Mouse (Mus musculus): ENCODE measurements at regions not wholly inside any gene's neighbourhood (a gene's known extent, or its start where the extent isn't known, plus 50 kb on each side); places are given as distances from the start of the nearest gene placed in this dataset.

DNA sequence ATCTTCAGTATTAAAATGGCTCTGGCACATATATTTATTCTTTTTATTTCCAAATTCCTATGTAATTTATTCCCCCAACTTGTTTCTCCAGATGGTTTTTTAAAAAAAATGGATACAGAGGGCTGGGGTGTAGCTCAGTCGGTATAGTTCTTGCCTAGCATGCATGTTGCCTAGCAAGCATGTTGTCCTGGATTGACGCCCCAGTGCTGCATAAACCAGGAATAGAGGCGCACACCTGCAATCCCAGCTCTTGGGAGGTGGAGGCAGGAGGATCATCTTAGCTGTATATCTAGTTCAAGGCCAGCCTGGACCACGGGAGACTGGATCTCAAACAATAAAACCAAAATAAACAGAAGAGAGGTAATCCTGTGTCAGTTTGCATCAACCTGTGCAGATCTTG is 183.5 kb upstream of the Jmjd1c start:
- 87% methylated on average over 4 of the region's 4 CpGs for WGBS

GRCm38 (mm10) chr10:66913187-66913586 is 182.7 kb upstream of the Jmjd1c start:
- Histone ChIP-seq H3K4me1 (ENCODE audit: control insufficient read depth, insufficient read depth, insufficient read length) (peaks cover 7% of the 10 kb centered on the region; the same call in 1 of the 2 replicates), H3K36me3 (ENCODE audit: control insufficient read depth, insufficient read depth, low read length) (no peaks in the 10 kb centered on the region), H3K27ac (ENCODE audit: insufficient read depth, low read length) (no peak overlapping the region), H3K27me3 (ENCODE audit: control insufficient read depth, insufficient read depth, low read length) (no peaks in the 10 kb centered on the region), H3K4me3 (ENCODE audit: extremely low read depth, insufficient read depth, insufficient read length) (no peak overlapping the region)
- WGBS = 85% methylated on average over 14 of the region's 14 CpGs
- TF ChIP-seq POLR2A (IDR thresholded peaks at IDR 0.05; ENCODE audit: low read depth, low read length) (no peak), CTCF (IDR thresholded peaks at IDR 0.05; ENCODE audit: extremely low read depth, insufficient read depth, insufficient read length, insufficient replicate concordance) (no peak)
- no peak for DNase-seq (ENCODE audit: low read depth in 1 of 2, low spot score in 2 of 2)

More for the DNA sequence above, 183.5 kb upstream of the Jmjd1c start:
- peaks cover 7% of the 10 kb centered on the region; the same call in 1 of the 2 replicates for H3K4me1 ChIP-seq (ENCODE audit: control insufficient read depth, insufficient read depth, insufficient read length)
- TF ChIP-seq CTCF (IDR thresholded peaks at IDR 0.05; ENCODE audit: extremely low read depth, insufficient read depth, insufficient read length, insufficient replicate concordance) = no peak
- H3K36me3 ChIP-seq (ENCODE audit: control insufficient read depth, insufficient read depth, low read length) = no peaks in the 10 kb centered on the region
- H3K27ac ChIP-seq (ENCODE audit: insufficient read depth, low read length) = no peak overlapping the region
- no peak for DNase-seq (ENCODE audit: low read depth in 1 of 2, low spot score in 2 of 2)
- H3K4me3 ChIP-seq (ENCODE audit: extremely low read depth, insufficient read depth, insufficient read length) = no peak overlapping the region
- no peaks in the 10 kb centered on the region for H3K27me3 ChIP-seq (ENCODE audit: control insufficient read depth, insufficient read depth, low read length)

DNA sequence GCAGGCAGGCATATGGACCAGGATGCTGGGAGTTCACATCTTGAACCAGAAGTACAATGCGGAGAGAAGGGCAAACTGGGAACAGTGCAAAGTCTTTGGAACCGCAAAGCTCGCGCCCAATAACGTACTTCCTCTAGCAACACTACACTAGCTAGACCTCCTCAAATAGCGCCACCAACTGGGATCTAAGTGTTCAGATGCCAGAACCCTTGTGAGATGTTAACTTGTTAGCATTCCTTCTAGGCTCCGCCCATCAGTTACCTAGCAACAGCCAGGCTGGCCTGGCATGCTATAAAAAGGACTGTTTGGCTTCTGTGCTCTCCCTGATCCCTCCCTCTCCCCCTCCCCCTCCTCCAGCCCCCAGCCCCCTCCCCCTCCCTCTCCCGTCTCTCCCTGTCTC is 182.3 kb upstream of the Jmjd1c start:
- TF ChIP-seq CTCF (IDR thresholded peaks at IDR 0.05; ENCODE audit: extremely low read depth, insufficient read depth, insufficient read length, insufficient replicate concordance) (no peak), POLR2A (IDR thresholded peaks at IDR 0.05; ENCODE audit: low read depth, low read length) (no peak)
- no peak overlapping the region for H3K27ac ChIP-seq (ENCODE audit: insufficient read depth, low read length)
- H3K27me3 ChIP-seq (ENCODE audit: control insufficient read depth, insufficient read depth, low read length) = no peaks in the 10 kb centered on the region
- peaks cover 7% of the 10 kb centered on the region; the same call in 1 of the 2 replicates for H3K4me1 ChIP-seq (ENCODE audit: control insufficient read depth, insufficient read depth, insufficient read length)
- 91% methylated on average over 7 of the region's 8 CpGs for WGBS
- H3K4me3 ChIP-seq (ENCODE audit: extremely low read depth, insufficient read depth, insufficient read length) = no peak overlapping the region
- H3K36me3 ChIP-seq (ENCODE audit: control insufficient read depth, insufficient read depth, low read length) = no peaks in the 10 kb centered on the region
- no peak for DNase-seq (ENCODE audit: low read depth in 1 of 2, low spot score in 2 of 2)

DNA sequence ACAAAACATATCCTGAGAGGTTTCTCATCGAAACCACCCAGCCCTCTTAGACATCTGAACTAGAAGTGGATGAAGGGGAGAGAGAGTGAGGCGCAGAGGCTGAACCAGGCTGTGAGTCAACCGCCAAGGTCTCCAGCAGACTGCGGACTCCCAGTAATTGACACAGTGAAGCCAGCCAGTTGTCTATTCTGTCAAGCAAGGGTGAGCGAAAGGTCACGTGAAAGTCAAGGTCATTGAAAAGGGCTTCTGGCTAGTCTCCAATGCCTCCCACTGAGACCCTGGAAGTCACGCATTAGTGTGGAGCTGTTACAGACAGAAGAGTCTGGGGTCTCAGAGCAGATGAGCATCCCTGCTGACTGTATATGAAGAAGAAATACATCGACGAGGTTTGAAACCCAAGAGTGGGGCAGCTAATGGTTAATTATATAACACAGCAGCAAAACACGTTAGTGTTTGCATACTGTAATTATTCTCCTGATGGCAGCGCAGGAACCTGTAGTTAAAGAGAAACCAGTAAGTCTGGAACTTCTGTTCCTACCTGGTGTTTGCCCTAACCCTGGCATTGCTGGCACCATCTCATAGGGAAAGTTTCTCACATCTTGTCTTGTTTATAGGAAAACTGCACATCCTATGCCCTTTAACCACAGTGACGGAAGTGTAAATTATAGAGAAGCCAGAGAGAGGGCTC is 181.5 kb upstream of the Jmjd1c start:
- no peak overlapping the region for H3K4me3 ChIP-seq (ENCODE audit: extremely low read depth, insufficient read depth, insufficient read length)
- DNase-seq (ENCODE audit: low read depth in 1 of 2, low spot score in 2 of 2) = no peak
- TF ChIP-seq POLR2A (IDR thresholded peaks at IDR 0.05; ENCODE audit: low read depth, low read length) (no peak), CTCF (IDR thresholded peaks at IDR 0.05; ENCODE audit: extremely low read depth, insufficient read depth, insufficient read length, insufficient replicate concordance) (no peak)
- no peak overlapping the region for H3K27ac ChIP-seq (ENCODE audit: insufficient read depth, low read length)
- no peaks in the 10 kb centered on the region for H3K36me3 ChIP-seq (ENCODE audit: control insufficient read depth, insufficient read depth, low read length)
- H3K27me3 ChIP-seq (ENCODE audit: control insufficient read depth, insufficient read depth, low read length) = no peaks in the 10 kb centered on the region
- 91% methylated on average over 12 of the region's 12 CpGs for WGBS
- peaks cover 7% of the 10 kb centered on the region; the same call in 1 of the 2 replicates for H3K4me1 ChIP-seq (ENCODE audit: control insufficient read depth, insufficient read depth, insufficient read length)

DNA sequence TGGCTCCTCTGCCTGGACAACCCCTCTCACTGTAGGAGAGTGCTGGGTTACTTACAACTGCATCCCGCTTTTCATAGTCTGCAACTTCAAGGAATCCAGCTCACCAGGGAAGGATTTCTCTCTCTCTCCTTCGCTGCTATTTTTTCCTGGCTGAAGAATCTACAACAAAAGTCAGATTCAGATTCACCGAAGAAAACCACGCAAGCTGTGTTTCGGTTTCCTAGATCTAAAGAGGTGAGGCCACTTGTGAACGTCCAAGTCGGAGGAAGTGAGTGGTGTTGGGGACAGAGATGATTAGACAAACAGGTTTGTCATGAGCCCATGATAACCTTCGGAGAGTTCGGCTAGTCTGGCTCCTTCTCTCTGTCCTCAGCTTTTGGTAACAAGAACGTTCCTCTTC is 180.1 kb upstream of the Jmjd1c start:
- H3K4me3 ChIP-seq (ENCODE audit: extremely low read depth, insufficient read depth, insufficient read length) = no peak overlapping the region
- no peaks in the 10 kb centered on the region for H3K27me3 ChIP-seq (ENCODE audit: control insufficient read depth, insufficient read depth, low read length)
- DNase-seq (ENCODE audit: low read depth in 1 of 2, low spot score in 2 of 2) = no peak
- no peaks in the 10 kb centered on the region for H3K36me3 ChIP-seq (ENCODE audit: control insufficient read depth, insufficient read depth, low read length)
- TF ChIP-seq POLR2A (IDR thresholded peaks at IDR 0.05; ENCODE audit: low read depth, low read length) = no peak
- TF ChIP-seq CTCF (IDR thresholded peaks at IDR 0.05; ENCODE audit: extremely low read depth, insufficient read depth, insufficient read length, insufficient replicate concordance) = no peak
- 69% methylated on average over 10 of the region's 10 CpGs for WGBS
- H3K4me1 ChIP-seq (ENCODE audit: control insufficient read depth, insufficient read depth, insufficient read length) = peaks cover 8% of the 10 kb centered on the region; the same call in 1 of the 2 replicates
- H3K27ac ChIP-seq (ENCODE audit: insufficient read depth, low read length) = no peak overlapping the region

- 82% methylated on average over 2 of the region's 2 CpGs for WGBS
- Histone ChIP-seq H3K36me3 (ENCODE audit: control insufficient read depth, insufficient read depth, low read length) (no peaks in the 10 kb centered on the region), H3K27me3 (ENCODE audit: control insufficient read depth, insufficient read depth, low read length) (no peaks in the 10 kb centered on the region), H3K4me3 (ENCODE audit: extremely low read depth, insufficient read depth, insufficient read length) (no peak overlapping the region), H3K27ac (ENCODE audit: insufficient read depth, low read length) (no peak overlapping the region), H3K4me1 (ENCODE audit: control insufficient read depth, insufficient read depth, insufficient read length) (peaks cover 5% of the 10 kb centered on the region; the same call in 1 of the 2 replicates)
- TF ChIP-seq CTCF (IDR thresholded peaks at IDR 0.05; ENCODE audit: extremely low read depth, insufficient read depth, insufficient read length, insufficient replicate concordance) = no peak
- TF ChIP-seq POLR2A (IDR thresholded peaks at IDR 0.05; ENCODE audit: low read depth, low read length) = no peak
- no peak for DNase-seq (ENCODE audit: low read depth in 1 of 2, low spot score in 2 of 2)
These were observed 178.2 kb upstream of the Jmjd1c start for GRCm38 (mm10) chr10:66917725-66918124.

DNA sequence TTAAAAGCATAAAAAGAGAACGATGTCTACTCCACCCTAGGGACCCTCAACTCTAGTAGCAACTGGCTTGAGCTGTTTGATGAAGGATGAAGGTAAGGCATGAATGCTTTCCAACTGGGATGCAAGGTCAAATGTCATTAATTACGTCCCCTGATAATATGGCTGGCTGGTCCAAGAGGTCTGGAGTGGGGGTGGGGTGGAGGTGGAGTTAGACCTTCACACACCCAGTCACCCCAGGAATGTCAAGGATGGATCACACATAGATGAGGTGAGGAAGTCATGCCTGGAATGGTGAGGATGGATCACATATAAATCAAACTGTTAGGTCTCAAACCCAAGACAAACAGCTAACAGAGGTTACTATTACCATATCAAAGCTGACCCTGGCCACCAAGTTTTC is 177.2 kb upstream of the Jmjd1c start:
- H3K27ac ChIP-seq (ENCODE audit: insufficient read depth, low read length) = no peak overlapping the region
- 89% methylated on average over 2 of the region's 2 CpGs for WGBS
- H3K36me3 ChIP-seq (ENCODE audit: control insufficient read depth, insufficient read depth, low read length) = no peaks in the 10 kb centered on the region
- H3K4me3 ChIP-seq (ENCODE audit: extremely low read depth, insufficient read depth, insufficient read length) = no peak overlapping the region
- no peak for DNase-seq (ENCODE audit: low read depth in 1 of 2, low spot score in 2 of 2)
- no peak for TF ChIP-seq POLR2A (IDR thresholded peaks at IDR 0.05; ENCODE audit: low read depth, low read length)
- TF ChIP-seq CTCF (IDR thresholded peaks at IDR 0.05; ENCODE audit: extremely low read depth, insufficient read depth, insufficient read length, insufficient replicate concordance) = no peak
- peaks cover 5% of the 10 kb centered on the region; the same call in 1 of the 2 replicates for H3K4me1 ChIP-seq (ENCODE audit: control insufficient read depth, insufficient read depth, insufficient read length)
- H3K27me3 ChIP-seq (ENCODE audit: control insufficient read depth, insufficient read depth, low read length) = no peaks in the 10 kb centered on the region
